Mouse (Mus musculus): ENCODE data around the gene Klhl10.

DNA sequence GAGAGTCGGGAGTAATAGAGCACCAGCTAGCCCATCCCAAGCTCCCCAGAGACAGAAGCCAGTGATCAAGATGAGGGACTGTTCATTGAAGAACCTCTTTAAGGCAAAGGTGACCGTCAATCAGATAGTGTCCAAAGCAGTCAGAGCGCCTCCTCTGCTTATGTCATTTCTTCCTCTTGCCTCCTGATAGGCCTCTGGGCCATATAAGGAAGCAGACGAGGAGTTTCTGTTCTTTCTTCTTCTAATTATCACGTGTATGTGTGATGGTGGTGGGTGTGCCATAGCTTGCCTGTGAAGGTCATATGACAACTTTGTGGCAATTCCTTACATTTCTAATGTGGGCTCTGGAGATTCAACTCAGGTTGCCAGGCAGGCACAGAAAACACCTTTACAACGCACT, 40.9 kb upstream of the Klhl10 start:
- TF ChIP-seq CTCF (IDR thresholded peaks at IDR 0.05; ENCODE audit: insufficient read depth, low read depth, low read length): no peak
- no peak for TF ChIP-seq POLR2A (IDR thresholded peaks at IDR 0.05; ENCODE audit: insufficient read depth, low read depth, low read length)

Data from olfactory bulb, adult 2 months (tissue).